Mouse (Mus musculus) neural tube, embryonic 14.5 days (tissue): ENCODE data around the gene Pyy. TPM values are rescaled to one million over a fixed set of nuclear protein-coding genes. Genes with fewer than 3 reads are reported as not detected.

Experiments
- ATAC-seq: fragments of 200-750 bp; cut with Nextera tagmentation; 2 replicates; pipeline ENCODE4 v1.8.0; 2017; ENCODE audit warnings: low read depth, mild to moderate bottlenecking, moderate TSS enrichment, moderate library complexity
- H3K27ac ChIP-seq: fragments of 300-500 bp; sonication (generic); 2 replicates; pipeline ENCODE4 v1.5.1; 2014; ENCODE audit warnings: low read depth, mild to moderate bottlenecking, control low read depth, low read length, moderate library complexity, mixed read lengths
- H3K27me3 ChIP-seq: fragments of 300-500 bp; sonication (generic); 2 replicates; pipeline ENCODE4 v1.6.1; 2014; ENCODE audit warnings: low read length; ENCODE audit not compliant: control insufficient read depth, insufficient read depth
- H3K36me3 ChIP-seq: fragments of 300-500 bp; sonication (generic); 2 replicates; pipeline ENCODE4 v1.6.1; 2014; ENCODE audit warnings: low read length, mixed read lengths; ENCODE audit not compliant: control insufficient read depth, insufficient read depth
- H3K4me1 ChIP-seq: fragments of 300-500 bp; sonication (generic); 2 replicates; pipeline ENCODE4 v1.6.1; 2014; ENCODE audit warnings: low read length; ENCODE audit not compliant: control insufficient read depth, insufficient read depth
- H3K4me2 ChIP-seq: fragments of 300-500 bp; sonication (generic); 2 replicates; pipeline ENCODE4 v1.6.1; 2014; ENCODE audit warnings: mild to moderate bottlenecking, low read depth, low read length, control low read depth
- H3K4me3 ChIP-seq: fragments of 300-500 bp; sonication (generic); 2 replicates; pipeline ENCODE4 v1.5.1; 2014; ENCODE audit warnings: low read depth, low read length, control low read depth, mixed read lengths
- H3K9ac ChIP-seq: fragments of 300-500 bp; sonication (generic); replicated peaks from 2 replicates; pipeline ENCODE4 v1.6.1; 2014; ENCODE audit warnings: low read depth, mild to moderate bottlenecking, control low read depth, low read length, mixed read lengths
- H3K9me3 ChIP-seq: fragments of 300-500 bp; sonication (generic); 2 replicates; pipeline ENCODE4 v1.6.1; 2016; ENCODE audit warnings: low read length; ENCODE audit not compliant: control insufficient read depth
- WGBS: fragments of 180-500 bp; shearing (Covaris S2); extraction: QIAGEN DNeasy Blood & Tissue Kit; methylation state at CpG from one replicate; pipeline ENCODE4 v1.1.7; 2014; 5-methylcytosine and 5-hydroxymethylcytosine counted together
- polyA plus RNA-seq: library from polyadenylated mRNA; unstranded; fragments of >200 nt; fragmentation: Nextera tagmentation; extraction: Ambion mirVana; gene quantifications from 2 replicates; pipeline ENCODE4 v1.2.1, GENCODE M21; 2014

Gene Pyy
- polyA plus RNA-seq, 1 experiment from 2014 or later = not detected

DNA sequence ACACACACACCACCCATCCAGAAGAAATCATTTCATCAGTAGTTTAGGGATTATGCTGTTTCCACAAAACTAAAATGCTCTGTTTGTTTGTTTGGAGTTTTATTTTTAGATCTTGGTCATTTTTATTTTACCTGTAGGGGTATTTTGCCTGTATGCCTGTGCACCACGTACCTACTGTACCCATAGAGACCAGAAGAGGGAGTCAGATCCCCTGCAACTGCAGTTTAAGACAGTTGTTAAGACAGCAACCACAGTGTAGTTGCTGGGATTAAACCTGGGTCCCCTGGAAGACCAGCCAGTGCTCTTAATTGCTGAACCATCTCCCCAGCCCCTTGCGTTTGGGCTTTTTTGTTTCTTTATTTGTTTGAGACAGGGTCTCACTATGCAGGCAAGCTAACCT is 38.7 kb downstream of the Pyy start:
- H3K27ac ChIP-seq = no peak overlapping the region
- WGBS = 49% methylated on average over 2 of the region's 2 CpGs

GRCm38 (mm10) chr11:102063076-102063475 is 44.6 kb downstream of the Pyy start:
- no peaks in the 10 kb centered on the region; the same call in 1 of the 2 replicates for H3K27me3 ChIP-seq
- ATAC-seq = no peak
- H3K9ac ChIP-seq = no peak overlapping the region
- WGBS = 78% methylated on average over 13 of the region's 13 CpGs
- no peak overlapping the region for H3K4me2 ChIP-seq
- no peaks in the 10 kb centered on the region for H3K9me3 ChIP-seq
- H3K27ac ChIP-seq = no peak overlapping the region
- H3K4me3 ChIP-seq = no peak overlapping the region
- H3K4me1 ChIP-seq = 0 out of 2 replicates have a peak, but pooled peaks cover 2% of the 10 kb centered on the region
- H3K36me3 ChIP-seq = peaks cover 20% of the 10 kb centered on the region

More for the DNA sequence above, 38.7 kb downstream of the Pyy start:
- Histone ChIP-seq H3K36me3 (peaks cover 8% of the 10 kb centered on the region), H3K9me3 (no peaks in the 10 kb centered on the region), H3K9ac (no peak overlapping the region), H3K4me1 (no peaks in the 10 kb centered on the region), H3K4me2 (no peak overlapping the region), H3K27me3 (no peaks in the 10 kb centered on the region), H3K4me3 (no peak overlapping the region)
- ATAC-seq = no peak

DNA sequence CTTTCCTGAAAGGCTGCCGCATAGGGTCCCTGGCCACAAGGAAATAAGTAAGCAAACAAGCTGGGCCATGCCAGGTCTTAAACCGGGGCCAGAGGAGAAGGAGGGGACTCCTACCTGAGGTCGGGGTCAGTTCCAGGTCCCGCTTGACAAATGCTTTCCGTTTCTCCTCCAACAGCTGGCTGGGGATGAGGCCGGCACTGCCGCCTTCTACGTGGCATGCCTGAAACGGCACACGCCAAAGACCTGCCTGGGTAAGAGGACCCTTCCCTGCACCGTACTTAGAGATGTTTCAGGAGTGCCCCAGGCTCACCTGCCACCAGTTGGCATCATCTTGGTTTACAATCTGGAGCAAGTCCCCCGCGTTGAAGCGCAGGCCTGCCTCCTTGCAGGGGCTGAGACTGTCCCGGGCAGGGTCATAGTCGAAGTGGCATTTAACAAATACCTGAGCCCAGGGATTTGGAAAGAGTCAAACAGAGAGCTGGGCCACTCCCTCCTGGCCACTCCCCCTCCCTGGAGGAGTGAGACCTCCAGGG is 45.6 kb downstream of the Pyy start:
- Histone ChIP-seq H3K4me1 (0 out of 2 replicates have a peak, but pooled peaks cover 2% of the 10 kb centered on the region), H3K9ac (no peak overlapping the region), H3K27me3 (no peaks in the 10 kb centered on the region; the same call in 1 of the 2 replicates), H3K4me3 (no peak overlapping the region), H3K27ac (no peak overlapping the region), H3K36me3 (peaks cover 20% of the 10 kb centered on the region), H3K4me2 (no peak overlapping the region), H3K9me3 (no peaks in the 10 kb centered on the region)
- no peak for ATAC-seq
- WGBS = 30% methylated on average over 16 of the region's 16 CpGs

DNA sequence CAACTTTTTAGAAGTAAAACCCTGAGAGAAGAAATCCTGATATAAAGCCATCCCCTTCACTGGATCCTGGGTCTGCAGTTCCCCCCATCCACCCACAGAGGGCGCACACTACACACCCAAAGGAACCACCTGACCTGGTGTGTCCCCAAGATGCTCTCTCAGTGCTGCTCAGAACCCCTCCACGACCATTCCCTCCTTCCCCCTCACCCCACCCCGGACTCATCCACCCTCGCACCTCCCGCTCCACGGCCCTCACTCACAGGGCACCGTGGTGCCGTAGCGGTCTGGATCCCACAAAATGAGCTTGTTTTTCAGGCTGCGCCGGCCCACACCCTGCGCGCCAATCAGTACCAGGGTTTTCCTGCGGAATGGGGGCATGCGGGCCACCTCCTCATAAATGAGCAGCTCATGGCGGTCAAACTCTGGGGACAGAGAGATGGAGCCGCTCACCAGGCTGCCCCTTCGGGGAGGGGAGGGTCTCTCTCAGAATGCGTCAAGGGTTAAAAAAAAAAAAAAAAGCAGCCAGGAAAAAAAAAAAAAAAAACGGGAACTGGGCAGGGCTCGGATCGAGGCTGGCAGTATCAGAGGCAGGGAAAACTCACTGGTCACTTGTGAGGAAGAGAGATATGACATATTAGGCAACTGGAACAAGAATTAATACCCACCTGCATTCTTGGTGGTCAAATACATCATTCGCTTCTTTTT is 46.2 kb downstream of the Pyy start:
- Histone ChIP-seq H3K4me1 (0 out of 2 replicates have a peak, but pooled peaks cover 2% of the 10 kb centered on the region), H3K27me3 (no peaks in the 10 kb centered on the region; the same call in 1 of the 2 replicates), H3K4me3 (peak overlapping the region; percentile 35), H3K36me3 (peaks cover 20% of the 10 kb centered on the region), H3K9ac (peak overlapping the region; percentile 41; the same call in 1 of the 2 replicates), H3K9me3 (no peaks in the 10 kb centered on the region), H3K4me2 (peak overlapping the region; percentile 77), H3K27ac (no peak overlapping the region)
- WGBS = 3% methylated on average over 23 of the region's 23 CpGs
- peak; percentile 76 for ATAC-seq

Other genes with a start within 250 kb of the Pyy start
- 0.37 and 0.73 TPM in 2 replicates for gene Meox1, start 213.5 kb downstream of the Pyy start, polyA plus RNA-seq
- not detected in 2 replicates for gene Sost, start 140.8 kb downstream of the Pyy start, polyA plus RNA-seq
- not detected in 2 replicates for gene Cfap97d1, start 123.6 kb downstream of the Pyy start, polyA plus RNA-seq
- gene Dusp3, start 120.8 kb downstream of the Pyy start, polyA plus RNA-seq = 24.4 and 25.0 TPM in 2 replicates
- 57.0 and 57.3 TPM in 2 replicates for gene Mpp3, start 79.4 kb downstream of the Pyy start, polyA plus RNA-seq
- 0.31 and 0.44 TPM in 2 replicates for gene Cd300lg, start 66.3 kb downstream of the Pyy start, polyA plus RNA-seq
- gene Mpp2, start 19.3 kb downstream of the Pyy start, polyA plus RNA-seq = 25.4 and 25.7 TPM in 2 replicates
- gene Ppy, start 6.5 kb downstream of the Pyy start, polyA plus RNA-seq = not detected in 2 replicates
- not detected in 2 replicates for gene Nags, start 37.7 kb upstream of the Pyy start, polyA plus RNA-seq
- 30.7 and 36.2 TPM in 2 replicates for gene Tmem101, start 48.6 kb upstream of the Pyy start, polyA plus RNA-seq
- gene Lsm12, start 77.5 kb upstream of the Pyy start, polyA plus RNA-seq = 74.4 and 77.5 TPM in 2 replicates
- gene G6pc3, start 81.8 kb upstream of the Pyy start, polyA plus RNA-seq = 32.5 and 42.5 TPM in 2 replicates
- gene Hdac5, start 122.3 kb upstream of the Pyy start, polyA plus RNA-seq = 44.2 and 47.3 TPM in 2 replicates
- 1.4 and 1.5 TPM in 2 replicates for gene BC030867, start 141.1 kb upstream of the Pyy start, polyA plus RNA-seq
- 0.12 and 0.23 TPM in 2 replicates for gene Asb16, start 160.9 kb upstream of the Pyy start, polyA plus RNA-seq
- gene Tmub2, start 177.1 kb upstream of the Pyy start, polyA plus RNA-seq = 86.9 and 88.6 TPM in 2 replicates
- gene Atxn7l3, start 188.8 kb upstream of the Pyy start, polyA plus RNA-seq = 36.5 and 36.7 TPM in 2 replicates
- 70.3 and 81.9 TPM in 2 replicates for gene Ubtf, start 211.9 kb upstream of the Pyy start, polyA plus RNA-seq